Mouse (Mus musculus) heart, postnatal 0 days (tissue): Measurements from ENCODE around the gene Adgrf1. TPM values are rescaled to one million over a fixed set of nuclear protein-coding genes. Genes with fewer than 3 reads are reported as not detected.

Experiments
- ATAC-seq: fragments of 200-750 bp; cut with Nextera tagmentation; 2 replicates; pipeline ENCODE4 v1.8.0; 2017; ENCODE audit warnings: low read depth, moderate number of reproducible peaks, moderate library complexity; ENCODE audit not compliant: insufficient read depth
- DNase-seq: peaks from one replicate; pipeline ENCODE4 v3.0.0-alpha.2; 2016; ENCODE audit warnings: low spot score
- H3K27ac ChIP-seq: fragments of 300-500 bp; sonication (generic); 2 replicates; pipeline ENCODE4 v1.5.1; 2014; ENCODE audit warnings: low read depth, mild to moderate bottlenecking
- H3K27me3 ChIP-seq: fragments of 300-500 bp; sonication (generic); 2 replicates; pipeline ENCODE4 v1.6.1; 2014; ENCODE audit warnings: low read length, mixed read lengths; ENCODE audit not compliant: control insufficient read depth, insufficient read depth
- H3K36me3 ChIP-seq: fragments of 300-500 bp; sonication (generic); replicated peaks from 2 replicates; pipeline ENCODE4 v1.6.1; 2014; ENCODE audit warnings: low read length, mixed read lengths; ENCODE audit not compliant: control insufficient read depth, insufficient read depth
- H3K4me1 ChIP-seq: fragments of 300-500 bp; sonication (generic); 2 replicates; pipeline ENCODE4 v1.6.1; 2014; ENCODE audit warnings: antibody characterized with exemption; ENCODE audit not compliant: control insufficient read depth, insufficient read depth
- H3K4me2 ChIP-seq: fragments of 300-500 bp; sonication (generic); 2 replicates; pipeline ENCODE4 v1.6.1; 2014; ENCODE audit warnings: low read depth, mild to moderate bottlenecking, low read length, moderate library complexity
- H3K4me3 ChIP-seq: fragments of 300-500 bp; sonication (generic); 2 replicates; pipeline ENCODE4 v1.5.1; 2014; ENCODE audit warnings: low read depth, low read length
- H3K9ac ChIP-seq: fragments of 300-500 bp; sonication (generic); replicated peaks from 2 replicates; pipeline ENCODE4 v1.6.1; 2014; ENCODE audit warnings: low read depth, low read length, mixed read lengths
- H3K9me3 ChIP-seq: fragments of 300-500 bp; sonication (generic); replicated peaks from 2 replicates; pipeline ENCODE4 v1.6.1; 2016; ENCODE audit warnings: low read length; ENCODE audit not compliant: control insufficient read depth
- CTCF ChIP-seq: IDR thresholded peaks from 2 replicates; pipeline ENCODE4 v1.5.1; 2016; ENCODE audit warnings: antibody characterized with exemption, control low read depth, low read depth
- EP300 ChIP-seq: IDR thresholded peaks from 2 replicates; pipeline ENCODE4 v1.6.1; 2016; ENCODE audit warnings: antibody characterized with exemption, low read depth
- WGBS: fragments of 180-500 bp; shearing (Covaris S2); extraction: QIAGEN DNeasy Blood & Tissue Kit; methylation state at CpG from one replicate; pipeline ENCODE4 v1.1.7; 2014; 5-methylcytosine and 5-hydroxymethylcytosine counted together
- polyA plus RNA-seq: library from polyadenylated mRNA; unstranded; fragments of >200 nt; fragmentation: Nextera tagmentation; extraction: Ambion mirVana; gene quantifications from 2 replicates; pipeline ENCODE4 v1.2.1, GENCODE M21; 2015
- total RNA-seq: library from RNA; depleted of rRNA; stranded (reverse); fragments of >200 nt; gene quantifications from 2 replicates; pipeline ENCODE4 v1.2.3, GENCODE M21; 2014; ENCODE audit warnings: low replicate concordance; rRNA removed

The Adgrf1 gene
- not detected in 2 replicates for total RNA-seq
- polyA plus RNA-seq: not detected in 2 replicates

- H3K27ac ChIP-seq: no peak within 1 kb of the TSS
- H3K36me3 ChIP-seq: no peaks in the 10 kb centered on the region
- no peaks in the 10 kb centered on the region for H3K27me3 ChIP-seq
- 54% methylated on average over 6 of the region's 6 CpGs for WGBS
- ATAC-seq (no peak), DNase-seq (no peak)
- no peak within 1 kb of the TSS for H3K4me2 ChIP-seq
- no peaks in the 10 kb centered on the region for H3K9me3 ChIP-seq
- no peak within 1 kb of the TSS for H3K9ac ChIP-seq
- H3K4me1 ChIP-seq: no peaks in the 10 kb centered on the region
- H3K4me3 ChIP-seq: no peak within 1 kb of the TSS
- TF ChIP-seq EP300 (no peak), CTCF (no peak)
These were observed at the start of gene Adgrf1 for GRCm38 (mm10) chr17:43270161-43270560. TSS of gene Adgrf1 (plus strand) at chr17:43270329.

- no peak overlapping the region for H3K27ac ChIP-seq
- TF ChIP-seq EP300 (no peak), CTCF (no peak)
- no peak overlapping the region for H3K4me2 ChIP-seq
- H3K27me3 ChIP-seq: 0 out of 2 replicates have a peak, but pooled peaks cover 2% of the 10 kb centered on the region
- no peak overlapping the region for H3K4me3 ChIP-seq
- no peaks in the 10 kb centered on the region for H3K9me3 ChIP-seq
- H3K36me3 ChIP-seq: no peaks in the 10 kb centered on the region
- ATAC-seq: no peak
- H3K4me1 ChIP-seq: no peaks in the 10 kb centered on the region; the same call in 1 of the 2 replicates
- no peak overlapping the region for H3K9ac ChIP-seq
- WGBS: 76% methylated on average over 6 of the region's 6 CpGs
- no peak for DNase-seq
These were observed 44.0 kb upstream of the Adgrf1 start for GRCm38 (mm10) chr17:43226101-43226500.

GRCm38 (mm10) chr17:43229621-43230513, 40.3 kb upstream of the Adgrf1 start:
- Histone ChIP-seq H3K9me3 (no peaks in the 10 kb centered on the region), H3K4me1 (no peaks in the 10 kb centered on the region; the same call in 1 of the 2 replicates), H3K9ac (no peak overlapping the region), H3K4me3 (no peak overlapping the region), H3K27ac (no peak overlapping the region), H3K27me3 (0 out of 2 replicates have a peak, but pooled peaks cover 2% of the 10 kb centered on the region), H3K36me3 (no peaks in the 10 kb centered on the region), H3K4me2 (peak overlapping the region; percentile 24)
- peak; percentile 33; the same call in 1 of the 2 replicates for ATAC-seq
- DNase-seq: peak; percentile 77
- WGBS: 43% methylated on average over 12 of the region's 12 CpGs
- TF ChIP-seq CTCF: peak; percentile 75
- TF ChIP-seq EP300: no peak

GRCm38 (mm10) chr17:43230821-43231220, 39.3 kb upstream of the Adgrf1 start:
- Histone ChIP-seq H3K9ac (no peak overlapping the region), H3K36me3 (no peaks in the 10 kb centered on the region), H3K27me3 (0 out of 2 replicates have a peak, but pooled peaks cover 2% of the 10 kb centered on the region), H3K4me1 (no peaks in the 10 kb centered on the region; the same call in 1 of the 2 replicates), H3K27ac (no peak overlapping the region), H3K9me3 (no peaks in the 10 kb centered on the region), H3K4me3 (no peak overlapping the region), H3K4me2 (no peak overlapping the region)
- DNase-seq (no peak), ATAC-seq (no peak)
- 72% methylated on average over 7 of the region's 7 CpGs for WGBS
- TF ChIP-seq CTCF: no peak
- no peak for TF ChIP-seq EP300

- H3K4me2 ChIP-seq: no peak overlapping the region
- TF ChIP-seq EP300 (no peak), CTCF (no peak)
These were observed 37.4 kb upstream of the Adgrf1 start for GRCm38 (mm10) chr17:43232769-43233168.

More at GRCm38 (mm10) chr17:43232769-43233168, 37.4 kb upstream of the Adgrf1 start:
- H3K36me3 ChIP-seq: no peaks in the 10 kb centered on the region
- H3K9me3 ChIP-seq: no peaks in the 10 kb centered on the region
- DNase-seq (no peak), ATAC-seq (no peak)
- 53% methylated on average over 6 of the region's 6 CpGs for WGBS
- 0 out of 2 replicates have a peak, but pooled peaks cover 2% of the 10 kb centered on the region for H3K27me3 ChIP-seq
- H3K9ac ChIP-seq: no peak overlapping the region
- no peaks in the 10 kb centered on the region; the same call in 1 of the 2 replicates for H3K4me1 ChIP-seq
- no peak overlapping the region for H3K27ac ChIP-seq
- no peak overlapping the region for H3K4me3 ChIP-seq
